Mouse (Mus musculus): ENCODE measurements around the gene Gpnmb. TPM values are rescaled to one million over a fixed set of nuclear protein-coding genes. Genes with fewer than 3 reads are reported as not detected.

Gene Gpnmb
- total RNA-seq, 1 experiment from 2014 or later, result not detected

GRCm38 (mm10) chr6:49026496-49026895 is 9.8 kb upstream of the Gpnmb start:
- peak; percentile 54 for ATAC-seq (replicated peaks; ENCODE audit: insufficient number of reproducible peaks, low FRiP score, low TSS enrichment, poor library complexity, severe bottlenecking)

GRCm38 (mm10) chr6:49028019-49028418 is 8.3 kb upstream of the Gpnmb start:
- ATAC-seq (replicated peaks; ENCODE audit: insufficient number of reproducible peaks, low FRiP score, low TSS enrichment, poor library complexity, severe bottlenecking), result no peak

GRCm38 (mm10) chr6:49028708-49029107 is 7.6 kb upstream of the Gpnmb start:
- ATAC-seq (replicated peaks; ENCODE audit: insufficient number of reproducible peaks, low FRiP score, low TSS enrichment, poor library complexity, severe bottlenecking), result no peak

- ATAC-seq (replicated peaks; ENCODE audit: insufficient number of reproducible peaks, low FRiP score, low TSS enrichment, poor library complexity, severe bottlenecking), result 0 out of 2 replicates have a peak, but pooled peaks have one; percentile 42
These were observed 5.1 kb upstream of the Gpnmb start for GRCm38 (mm10) chr6:49031230-49031629.

- no peak for ATAC-seq (replicated peaks; ENCODE audit: insufficient number of reproducible peaks, low FRiP score, low TSS enrichment, poor library complexity, severe bottlenecking)
These were observed 3.6 kb upstream of the Gpnmb start for GRCm38 (mm10) chr6:49032783-49033182.

- no peak for ATAC-seq (replicated peaks; ENCODE audit: insufficient number of reproducible peaks, low FRiP score, low TSS enrichment, poor library complexity, severe bottlenecking)
These were observed 919 bp downstream of the Gpnmb start for GRCm38 (mm10) chr6:49037268-49037662.

GRCm38 (mm10) chr6:49039470-49040180 is 3.3 kb downstream of the Gpnmb start:
- ATAC-seq (replicated peaks; ENCODE audit: insufficient number of reproducible peaks, low FRiP score, low TSS enrichment, poor library complexity, severe bottlenecking), result peak; percentile 66; the same call in 1 of the 2 replicates

- ATAC-seq (replicated peaks; ENCODE audit: insufficient number of reproducible peaks, low FRiP score, low TSS enrichment, poor library complexity, severe bottlenecking), result no peak
These were observed 10.2 kb downstream of the Gpnmb start for GRCm38 (mm10) chr6:49046502-49046901.

GRCm38 (mm10) chr6:49046976-49047375 is 10.6 kb downstream of the Gpnmb start:
- ATAC-seq (replicated peaks; ENCODE audit: insufficient number of reproducible peaks, low FRiP score, low TSS enrichment, poor library complexity, severe bottlenecking), result no peak

GRCm38 (mm10) chr6:49047848-49048247 is 11.5 kb downstream of the Gpnmb start:
- ATAC-seq (replicated peaks; ENCODE audit: insufficient number of reproducible peaks, low FRiP score, low TSS enrichment, poor library complexity, severe bottlenecking), result no peak

- ATAC-seq (replicated peaks; ENCODE audit: insufficient number of reproducible peaks, low FRiP score, low TSS enrichment, poor library complexity, severe bottlenecking), result no peak
These were observed 12.0 kb downstream of the Gpnmb start for GRCm38 (mm10) chr6:49048395-49048794.

- ATAC-seq (replicated peaks; ENCODE audit: insufficient number of reproducible peaks, low FRiP score, low TSS enrichment, poor library complexity, severe bottlenecking), result no peak
These were observed 14.5 kb downstream of the Gpnmb start for GRCm38 (mm10) chr6:49050677-49051410.

GRCm38 (mm10) chr6:49052191-49052590 is 15.8 kb downstream of the Gpnmb start:
- no peak for ATAC-seq (replicated peaks; ENCODE audit: insufficient number of reproducible peaks, low FRiP score, low TSS enrichment, poor library complexity, severe bottlenecking)

GRCm38 (mm10) chr6:49055256-49055733 is 18.9 kb downstream of the Gpnmb start:
- no peak for ATAC-seq (replicated peaks; ENCODE audit: insufficient number of reproducible peaks, low FRiP score, low TSS enrichment, poor library complexity, severe bottlenecking)

- no peak for ATAC-seq (replicated peaks; ENCODE audit: insufficient number of reproducible peaks, low FRiP score, low TSS enrichment, poor library complexity, severe bottlenecking)
These were observed 19.7 kb downstream of the Gpnmb start for GRCm38 (mm10) chr6:49056009-49056408.

- peak; percentile 65; the same call in 1 of the 2 replicates for ATAC-seq (replicated peaks; ENCODE audit: insufficient number of reproducible peaks, low FRiP score, low TSS enrichment, poor library complexity, severe bottlenecking)
These were observed 21.0 kb downstream of the Gpnmb start for GRCm38 (mm10) chr6:49057053-49058021.

- ATAC-seq (replicated peaks; ENCODE audit: insufficient number of reproducible peaks, low FRiP score, low TSS enrichment, poor library complexity, severe bottlenecking), result no peak
These were observed 32.0 kb downstream of the Gpnmb start for GRCm38 (mm10) chr6:49068361-49068760.

- ATAC-seq (replicated peaks; ENCODE audit: insufficient number of reproducible peaks, low FRiP score, low TSS enrichment, poor library complexity, severe bottlenecking), result peak; percentile 97
These were observed 37.2 kb downstream of the Gpnmb start, which contains the start of gene Malsu1 for GRCm38 (mm10) chr6:49073304-49074116. Gene Malsu1 (plus strand): TSS chr6:49073795.
